Mouse (Mus musculus) T-cell, adult 2 months (primary cell): ENCODE data around the gene Rbm10.

Experiments used
- DNase-seq: peaks from one replicate; pipeline ENCODE4 v3.0.0; 2022; ENCODE audit warnings: low spot score

Gene Rbm10

GRCm38 (mm10) chrX:20617176-20617902 is at the start of gene Rbm10, which contains the start of gene Ndufb11:
Rbm10 (plus strand) TSS chrX:20617503.
Ndufb11 (minus strand) TSS chrX:20617619.
- peak; percentile 80 for DNase-seq

GRCm38 (mm10) chrX:20571024-20571423 is 46.3 kb upstream of the Rbm10 start:
- DNase-seq: no peak

- DNase-seq: no peak
Observed at GRCm38 (mm10) chrX:20572683-20573082, 44.6 kb upstream of the Rbm10 start.

GRCm38 (mm10) chrX:20573927-20574326 is 43.4 kb upstream of the Rbm10 start:
- no peak for DNase-seq

GRCm38 (mm10) chrX:20587968-20588367 is 29.3 kb upstream of the Rbm10 start:
- no peak for DNase-seq

- DNase-seq: no peak
Observed at GRCm38 (mm10) chrX:20608500-20608899, 8.8 kb upstream of the Rbm10 start.

- DNase-seq: no peak
Observed at GRCm38 (mm10) chrX:20616861-20617175, 485 bp upstream of the Rbm10 start.

GRCm38 (mm10) chrX:20617903-20618399 is 648 bp downstream of the Rbm10 start:
- DNase-seq: no peak

GRCm38 (mm10) chrX:20638141-20638540 is 20.8 kb downstream of the Rbm10 start:
- DNase-seq: no peak

GRCm38 (mm10) chrX:20644780-20645179 is 27.5 kb downstream of the Rbm10 start:
- DNase-seq: no peak

GRCm38 (mm10) chrX:20657593-20657992 is 40.3 kb downstream of the Rbm10 start:
- DNase-seq: no peak

GRCm38 (mm10) chrX:20658026-20658652 is 40.8 kb downstream of the Rbm10 start, which contains the start of gene Uba1:
Uba1 (plus strand) TSS chrX:20658326.
- DNase-seq: peak; percentile 85

GRCm38 (mm10) chrX:20658891-20659406 is 41.6 kb downstream of the Rbm10 start:
- DNase-seq: peak; percentile 10

- no peak for DNase-seq
Observed at GRCm38 (mm10) chrX:20662317-20662715, 45.0 kb downstream of the Rbm10 start.

GRCm38 (mm10) chrX:20662716-20663443 is 45.6 kb downstream of the Rbm10 start:
- DNase-seq: peak; percentile 88

- DNase-seq: no peak
Observed at GRCm38 (mm10) chrX:20663444-20663790, 46.1 kb downstream of the Rbm10 start.

GRCm38 (mm10) chrX:20687519-20688067 is 70.3 kb downstream of the Rbm10 start, which contains the start of gene Cdk16:
Cdk16 (plus strand) TSS chrX:20687954.
- peak; percentile 88 for DNase-seq

GRCm38 (mm10) chrX:20688068-20688547 is 70.8 kb downstream of the Rbm10 start:
- DNase-seq: peak; percentile 80

GRCm38 (mm10) chrX:20688615-20689014 is 71.3 kb downstream of the Rbm10 start:
- peak; percentile 37 for DNase-seq

GRCm38 (mm10) chrX:20691566-20691965 is 74.3 kb downstream of the Rbm10 start:
- no peak for DNase-seq

- DNase-seq: no peak
Observed at GRCm38 (mm10) chrX:20692616-20693015, 75.3 kb downstream of the Rbm10 start.

GRCm38 (mm10) chrX:20695842-20696241 is 78.5 kb downstream of the Rbm10 start:
- DNase-seq: no peak
